Mouse (Mus musculus): Measurements from ENCODE around the gene Hspa1b.

- TF ChIP-seq EP300 (IDR thresholded peaks at IDR 0.05; ENCODE audit: low read depth) (no peak), CTCF (IDR thresholded peaks at IDR 0.05; ENCODE audit: low read depth) (no peak)
These were observed 41.9 kb downstream of the Hspa1b start for GRCm38 (mm10) chr17:34917188-34917587.
